Mouse (Mus musculus): ENCODE measurements around the gene Slamf6. TPM values are rescaled to one million over a fixed set of nuclear protein-coding genes. Genes with fewer than 3 reads are reported as not detected.

The Slamf6 gene
- polyA plus RNA-seq, 1 experiment from 2014 or later: not detected

- DNase-seq (ENCODE audit: low spot score): no peak
These were observed 64.9 kb downstream of the Slamf6 start for GRCm38 (mm10) chr1:171982170-171982569.

GRCm38 (mm10) chr1:171982740-171983139 lies 65.4 kb downstream of the Slamf6 start:
- no peaks in the 10 kb centered on the region for H3K9me3 ChIP-seq (ENCODE audit: control insufficient read depth, low read length)
- ATAC-seq (replicated peaks; ENCODE audit: low FRiP score) (no peak), DNase-seq (ENCODE audit: low spot score) (no peak)
- no peak overlapping the region for H3K9ac ChIP-seq (ENCODE audit: low read length)
- no peaks in the 10 kb centered on the region for H3K4me1 ChIP-seq (replicated peaks; ENCODE audit: control insufficient read depth, insufficient read depth, low read length)
- 86% methylated on average over 4 of the region's 4 CpGs for WGBS
- H3K4me2 ChIP-seq (ENCODE audit: low read depth, low read length, severe bottlenecking): no peak overlapping the region
- no peaks in the 10 kb centered on the region for H3K36me3 ChIP-seq (ENCODE audit: control insufficient read depth, insufficient read depth, low read length)
- no peak overlapping the region for H3K4me3 ChIP-seq (ENCODE audit: low read depth, low read length)
- no peaks in the 10 kb centered on the region for H3K27me3 ChIP-seq (ENCODE audit: control insufficient read depth, insufficient read depth, low read length)
- H3K27ac ChIP-seq (ENCODE audit: low read depth, low read length): no peak overlapping the region

More at GRCm38 (mm10) chr1:171982170-171982569, 64.9 kb downstream of the Slamf6 start:
- H3K4me1 ChIP-seq (replicated peaks; ENCODE audit: control insufficient read depth, insufficient read depth, low read length): no peaks in the 10 kb centered on the region
- no peaks in the 10 kb centered on the region for H3K36me3 ChIP-seq (ENCODE audit: control insufficient read depth, insufficient read depth, low read length)
- no peak for ATAC-seq (replicated peaks; ENCODE audit: low FRiP score)
- no peak overlapping the region for H3K4me3 ChIP-seq (ENCODE audit: low read depth, low read length)
- H3K27me3 ChIP-seq (ENCODE audit: control insufficient read depth, insufficient read depth, low read length): no peaks in the 10 kb centered on the region
- no peaks in the 10 kb centered on the region for H3K9me3 ChIP-seq (ENCODE audit: control insufficient read depth, low read length)
- WGBS: 76% methylated on average over 5 of the region's 5 CpGs
- H3K9ac ChIP-seq (ENCODE audit: low read length): no peak overlapping the region
- no peak overlapping the region for H3K27ac ChIP-seq (ENCODE audit: low read depth, low read length)
- H3K4me2 ChIP-seq (ENCODE audit: low read depth, low read length, severe bottlenecking): no peak overlapping the region

GRCm38 (mm10) chr1:171983372-171984001 lies 66.2 kb downstream of the Slamf6 start:
- Histone ChIP-seq H3K4me2 (ENCODE audit: low read depth, low read length, severe bottlenecking) (no peak overlapping the region), H3K36me3 (ENCODE audit: control insufficient read depth, insufficient read depth, low read length) (no peaks in the 10 kb centered on the region), H3K27me3 (ENCODE audit: control insufficient read depth, insufficient read depth, low read length) (no peaks in the 10 kb centered on the region), H3K4me3 (ENCODE audit: low read depth, low read length) (no peak overlapping the region), H3K9me3 (ENCODE audit: control insufficient read depth, low read length) (no peaks in the 10 kb centered on the region), H3K4me1 (replicated peaks; ENCODE audit: control insufficient read depth, insufficient read depth, low read length) (no peaks in the 10 kb centered on the region), H3K9ac (ENCODE audit: low read length) (no peak overlapping the region), H3K27ac (ENCODE audit: low read depth, low read length) (no peak overlapping the region)
- ATAC-seq (replicated peaks; ENCODE audit: low FRiP score): no peak
- 63% methylated on average over 3 of the region's 3 CpGs for WGBS
- DNase-seq (ENCODE audit: low spot score): no peak

- 94% methylated on average over 1 of the region's 1 CpGs for WGBS
- ATAC-seq (replicated peaks; ENCODE audit: low FRiP score): no peak
These were observed 66.8 kb downstream of the Slamf6 start for GRCm38 (mm10) chr1:171984121-171984520.

GRCm38 (mm10) chr1:171991883-171992282 lies 74.6 kb downstream of the Slamf6 start:
- Histone ChIP-seq H3K27me3 (ENCODE audit: control insufficient read depth, insufficient read depth, low read length) (no peaks in the 10 kb centered on the region), H3K27ac (ENCODE audit: low read depth, low read length) (no peak overlapping the region), H3K9ac (ENCODE audit: low read length) (no peak overlapping the region), H3K4me3 (ENCODE audit: low read depth, low read length) (no peak overlapping the region), H3K4me2 (ENCODE audit: low read depth, low read length, severe bottlenecking) (no peak overlapping the region), H3K4me1 (replicated peaks; ENCODE audit: control insufficient read depth, insufficient read depth, low read length) (no peaks in the 10 kb centered on the region), H3K36me3 (ENCODE audit: control insufficient read depth, insufficient read depth, low read length) (no peaks in the 10 kb centered on the region), H3K9me3 (ENCODE audit: control insufficient read depth, low read length) (no peaks in the 10 kb centered on the region)
- ATAC-seq (replicated peaks; ENCODE audit: low FRiP score) (no peak), DNase-seq (ENCODE audit: low spot score) (no peak)
- 88% methylated on average over 2 of the region's 2 CpGs for WGBS

More at GRCm38 (mm10) chr1:171984121-171984520, 66.8 kb downstream of the Slamf6 start:
- Histone ChIP-seq H3K27ac (ENCODE audit: low read depth, low read length) (no peak overlapping the region), H3K4me2 (ENCODE audit: low read depth, low read length, severe bottlenecking) (no peak overlapping the region), H3K27me3 (ENCODE audit: control insufficient read depth, insufficient read depth, low read length) (no peaks in the 10 kb centered on the region), H3K9me3 (ENCODE audit: control insufficient read depth, low read length) (no peaks in the 10 kb centered on the region), H3K4me1 (replicated peaks; ENCODE audit: control insufficient read depth, insufficient read depth, low read length) (no peaks in the 10 kb centered on the region), H3K9ac (ENCODE audit: low read length) (no peak overlapping the region), H3K36me3 (ENCODE audit: control insufficient read depth, insufficient read depth, low read length) (no peaks in the 10 kb centered on the region), H3K4me3 (ENCODE audit: low read depth, low read length) (no peak overlapping the region)
- no peak for DNase-seq (ENCODE audit: low spot score)

GRCm38 (mm10) chr1:171992901-171993530 lies 75.7 kb downstream of the Slamf6 start:
- no peak overlapping the region for H3K27ac ChIP-seq (ENCODE audit: low read depth, low read length)
- ATAC-seq (replicated peaks; ENCODE audit: low FRiP score) (no peak), DNase-seq (ENCODE audit: low spot score) (no peak)
- H3K9me3 ChIP-seq (ENCODE audit: control insufficient read depth, low read length): no peaks in the 10 kb centered on the region
- H3K36me3 ChIP-seq (ENCODE audit: control insufficient read depth, insufficient read depth, low read length): no peaks in the 10 kb centered on the region
- WGBS: 89% methylated on average over 4 of the region's 4 CpGs
- H3K4me3 ChIP-seq (ENCODE audit: low read depth, low read length): no peak overlapping the region
- no peak overlapping the region for H3K9ac ChIP-seq (ENCODE audit: low read length)
- H3K4me1 ChIP-seq (replicated peaks; ENCODE audit: control insufficient read depth, insufficient read depth, low read length): no peaks in the 10 kb centered on the region
- no peaks in the 10 kb centered on the region for H3K27me3 ChIP-seq (ENCODE audit: control insufficient read depth, insufficient read depth, low read length)
- no peak overlapping the region for H3K4me2 ChIP-seq (ENCODE audit: low read depth, low read length, severe bottlenecking)

GRCm38 (mm10) chr1:171994501-171994900 lies 77.2 kb downstream of the Slamf6 start:
- H3K27ac ChIP-seq (ENCODE audit: low read depth, low read length): no peak overlapping the region

GRCm38 (mm10) chr1:171994918-171995715 lies 77.8 kb downstream of the Slamf6 start:
- 89% methylated on average over 11 of the region's 11 CpGs for WGBS
- no peak overlapping the region for H3K4me3 ChIP-seq (ENCODE audit: low read depth, low read length)
- H3K27ac ChIP-seq (ENCODE audit: low read depth, low read length): no peak overlapping the region
- H3K4me1 ChIP-seq (replicated peaks; ENCODE audit: control insufficient read depth, insufficient read depth, low read length): no peaks in the 10 kb centered on the region
- no peaks in the 10 kb centered on the region for H3K27me3 ChIP-seq (ENCODE audit: control insufficient read depth, insufficient read depth, low read length)
- DNase-seq (ENCODE audit: low spot score): no peak
- no peak for ATAC-seq (replicated peaks; ENCODE audit: low FRiP score)
- no peak overlapping the region for H3K4me2 ChIP-seq (ENCODE audit: low read depth, low read length, severe bottlenecking)
- H3K9ac ChIP-seq (ENCODE audit: low read length): no peak overlapping the region
- no peaks in the 10 kb centered on the region for H3K36me3 ChIP-seq (ENCODE audit: control insufficient read depth, insufficient read depth, low read length)
- H3K9me3 ChIP-seq (ENCODE audit: control insufficient read depth, low read length): no peaks in the 10 kb centered on the region

More at GRCm38 (mm10) chr1:171994501-171994900, 77.2 kb downstream of the Slamf6 start:
- Histone ChIP-seq H3K9me3 (ENCODE audit: control insufficient read depth, low read length) (no peaks in the 10 kb centered on the region), H3K4me2 (ENCODE audit: low read depth, low read length, severe bottlenecking) (no peak overlapping the region), H3K4me1 (replicated peaks; ENCODE audit: control insufficient read depth, insufficient read depth, low read length) (no peaks in the 10 kb centered on the region), H3K36me3 (ENCODE audit: control insufficient read depth, insufficient read depth, low read length) (no peaks in the 10 kb centered on the region), H3K4me3 (ENCODE audit: low read depth, low read length) (no peak overlapping the region), H3K9ac (ENCODE audit: low read length) (no peak overlapping the region), H3K27me3 (ENCODE audit: control insufficient read depth, insufficient read depth, low read length) (no peaks in the 10 kb centered on the region)
- DNase-seq (ENCODE audit: low spot score): no peak
- WGBS: 91% methylated on average over 2 of the region's 2 CpGs
- no peak for ATAC-seq (replicated peaks; ENCODE audit: low FRiP score)

All from forebrain, embryonic 11.5 days (tissue).